Mouse (Mus musculus) cortical plate, adult 2 months (tissue): ENCODE measurements around the gene Hoxb4.

Source experiments
- CTCF ChIP-seq: fragments of 200-500 bp; IDR thresholded peaks from 2 replicates; pipeline ENCODE4 v1.5.1; 2011; ENCODE audit warnings: mild to moderate bottlenecking, control low read depth, low read length; ENCODE audit not compliant: insufficient read depth; ENCODE audit errors: extremely low read depth
- POLR2A ChIP-seq: fragments of 200-500 bp; IDR thresholded peaks from 2 replicates; pipeline ENCODE4 v1.6.1; 2011; ENCODE audit warnings: mild to moderate bottlenecking, low read length, control low read depth; ENCODE audit not compliant: insufficient read depth; ENCODE audit errors: extremely low read depth

GRCm38 (mm10) chr11:96313134-96313533, 4.9 kb upstream of the Hoxb4 start:
- TF ChIP-seq POLR2A = no peak
- no peak for TF ChIP-seq CTCF
